Mouse (Mus musculus) adrenal gland, adult 8-10 months (tissue): ENCODE measurements around the gene Zfp770. TPM values are rescaled to one million over a fixed set of nuclear protein-coding genes. Genes with fewer than 3 reads are reported as not detected.
"Not testable (repeated sequence)": the region's sequence is repeated elsewhere in the genome, so short reads cannot be mapped to it uniquely, and the experiment has no call there.

Source experiments
- DNase-seq: peaks from one replicate; pipeline ENCODE4 v3.0.0; 2022
- total RNA-seq, 4 experiments: library from RNA; stranded (reverse); gene quantifications; 2 replicates each; pipeline ENCODE4 v1.2.4; 2022

The Zfp770 gene
- total RNA-seq, result 10 to 100 TPM in 3 of 4 experiments, 1 to 10 TPM in 1; 8.7 to 13.9 (median 12.9) TPM

GRCm38 (mm10) chr2:114200932-114201559 is at the start of gene Zfp770:
Gene Zfp770 (minus strand): TSS chr2:114201469.
- DNase-seq, result peak; percentile 67

- DNase-seq, result no peak
Measured at GRCm38 (mm10) chr2:114249440-114249839, 48.2 kb upstream of the Zfp770 start.

GRCm38 (mm10) chr2:114237639-114238038 is 36.4 kb upstream of the Zfp770 start:
- DNase-seq, result no peak

- no peak for DNase-seq
Measured at GRCm38 (mm10) chr2:114236566-114236965, 35.3 kb upstream of the Zfp770 start.

GRCm38 (mm10) chr2:114235584-114235983 is 34.3 kb upstream of the Zfp770 start:
- DNase-seq, result no peak

- no peak for DNase-seq
Measured at GRCm38 (mm10) chr2:114231248-114231647, 30.0 kb upstream of the Zfp770 start.

GRCm38 (mm10) chr2:114228672-114229071 is 27.4 kb upstream of the Zfp770 start:
- no peak for DNase-seq

- no peak for DNase-seq
Measured at GRCm38 (mm10) chr2:114205036-114205435, 3.8 kb upstream of the Zfp770 start.

- DNase-seq, result no peak
Measured at GRCm38 (mm10) chr2:114201574-114201973, 305 bp upstream of the Zfp770 start.

- DNase-seq, result no peak
Measured at GRCm38 (mm10) chr2:114196421-114196820, 4.8 kb downstream of the Zfp770 start.

GRCm38 (mm10) chr2:114186924-114187323 is 14.3 kb downstream of the Zfp770 start, which contains the start of gene Aqr:
Gene Aqr (minus strand): TSS chr2:114187024.
- not testable (repeated sequence) for DNase-seq

- no peak for DNase-seq
Measured at GRCm38 (mm10) chr2:114177802-114178733, 23.2 kb downstream of the Zfp770 start.

GRCm38 (mm10) chr2:114174651-114175484 is 26.4 kb downstream of the Zfp770 start:
- peak; percentile 78 for DNase-seq

- no peak for DNase-seq
Measured at GRCm38 (mm10) chr2:114173248-114173647, 28.0 kb downstream of the Zfp770 start.

- no peak for DNase-seq
Measured at GRCm38 (mm10) chr2:114167837-114168236, 33.4 kb downstream of the Zfp770 start.

- DNase-seq, result no peak
Measured at GRCm38 (mm10) chr2:114161978-114162377, 39.3 kb downstream of the Zfp770 start.

- no peak for DNase-seq
Measured at GRCm38 (mm10) chr2:114157345-114157744, 43.9 kb downstream of the Zfp770 start.

- DNase-seq, result no peak
Measured at GRCm38 (mm10) chr2:114156639-114157038, 44.6 kb downstream of the Zfp770 start.

GRCm38 (mm10) chr2:114153247-114153646 is 48.0 kb downstream of the Zfp770 start:
- DNase-seq, result no peak

GRCm38 (mm10) chr2:114146864-114147458 is 54.3 kb downstream of the Zfp770 start:
- no peak for DNase-seq

- no peak for DNase-seq
Measured at GRCm38 (mm10) chr2:114145315-114145801, 55.9 kb downstream of the Zfp770 start.

GRCm38 (mm10) chr2:114144915-114145314 is 56.4 kb downstream of the Zfp770 start:
- no peak for DNase-seq
